Mouse (Mus musculus): ENCODE data around the gene Txn1. TPM values are rescaled to one million over a fixed set of nuclear protein-coding genes. Genes with fewer than 3 reads are reported as not detected.
A peak's percentile ranks its signal among the peaks of the same experiment; 100 is the strongest.

Txn1 gene
- polyA plus RNA-seq, 1 experiment from 2014 or later, result 563 TPM

DNA sequence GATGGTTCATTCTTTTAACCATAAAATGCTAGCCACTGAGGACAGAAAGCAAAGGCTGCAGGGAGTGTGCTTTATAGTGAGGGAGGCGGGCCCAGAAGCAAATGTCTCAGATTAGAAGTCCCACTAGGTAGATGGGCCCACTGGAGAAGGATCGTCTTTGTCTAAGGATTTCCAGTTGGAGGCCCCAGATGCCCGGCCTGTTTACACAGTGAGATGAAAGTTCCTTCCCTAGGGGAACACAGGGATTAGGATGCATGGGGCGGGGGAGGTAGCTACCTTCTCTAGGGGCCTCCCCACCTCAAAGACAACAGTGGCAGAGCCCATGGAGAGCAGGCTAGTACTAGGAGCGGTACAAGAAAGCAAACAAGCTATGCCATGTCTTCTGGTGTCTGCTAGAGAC lies 61.1 kb downstream of the Txn1 start:
- H3K4me1 ChIP-seq (replicated peaks; ENCODE audit: control insufficient read depth, insufficient read depth), result peaks cover 2% of the 10 kb centered on the region; the same call in 1 of the 2 replicates
- ATAC-seq (ENCODE audit: low FRiP score, low TSS enrichment), result no peak
- peaks cover 3% of the 10 kb centered on the region; the same call in 1 of the 2 replicates for H3K36me3 ChIP-seq (ENCODE audit: control insufficient read depth, insufficient read depth, low read length)
- 50% methylated on average over 5 of the region's 5 CpGs for WGBS
- no peaks in the 10 kb centered on the region for H3K27me3 ChIP-seq (ENCODE audit: control insufficient read depth, insufficient read depth, low read length)
- H3K27ac ChIP-seq (replicated peaks), result peak overlapping the region; percentile 24; the same call in 1 of the 2 replicates
- H3K4me3 ChIP-seq (ENCODE audit: low read depth, low read length), result no peak overlapping the region
- H3K9me3 ChIP-seq (ENCODE audit: control insufficient read depth, low read length), result no peaks in the 10 kb centered on the region
- DNase-seq (ENCODE audit: low spot score), result no peak
- no peak overlapping the region for H3K4me2 ChIP-seq (replicated peaks; ENCODE audit: low read depth)
- TF ChIP-seq EP300 (optimal IDR thresholded peaks at IDR 0.05) (no peak), CTCF (IDR thresholded peaks at IDR 0.05; ENCODE audit: low read depth) (no peak)
- no peak overlapping the region for H3K9ac ChIP-seq (ENCODE audit: low read length)

Other genes starting within 250 kb of the Txn1 start
- 10.5 and 11.4 TPM in 2 replicates for gene Akap2, start 238.8 kb downstream of the Txn1 start, polyA plus RNA-seq (2015; fragmentation: Nextera tagmentation; extraction: Ambion mirVana)
- gene D630039A03Rik, start 40.1 kb downstream of the Txn1 start, polyA plus RNA-seq (2015; fragmentation: Nextera tagmentation; extraction: Ambion mirVana), result 12.7 and 14.2 TPM in 2 replicates
- not detected in 2 replicates for gene Txndc8, start 52.7 kb upstream of the Txn1 start, polyA plus RNA-seq (2015; fragmentation: Nextera tagmentation; extraction: Ambion mirVana)